Mouse (Mus musculus): ENCODE results near the gene Thra.
A peak's percentile ranks its signal among the peaks of the same experiment; 100 is the strongest.

DNA sequence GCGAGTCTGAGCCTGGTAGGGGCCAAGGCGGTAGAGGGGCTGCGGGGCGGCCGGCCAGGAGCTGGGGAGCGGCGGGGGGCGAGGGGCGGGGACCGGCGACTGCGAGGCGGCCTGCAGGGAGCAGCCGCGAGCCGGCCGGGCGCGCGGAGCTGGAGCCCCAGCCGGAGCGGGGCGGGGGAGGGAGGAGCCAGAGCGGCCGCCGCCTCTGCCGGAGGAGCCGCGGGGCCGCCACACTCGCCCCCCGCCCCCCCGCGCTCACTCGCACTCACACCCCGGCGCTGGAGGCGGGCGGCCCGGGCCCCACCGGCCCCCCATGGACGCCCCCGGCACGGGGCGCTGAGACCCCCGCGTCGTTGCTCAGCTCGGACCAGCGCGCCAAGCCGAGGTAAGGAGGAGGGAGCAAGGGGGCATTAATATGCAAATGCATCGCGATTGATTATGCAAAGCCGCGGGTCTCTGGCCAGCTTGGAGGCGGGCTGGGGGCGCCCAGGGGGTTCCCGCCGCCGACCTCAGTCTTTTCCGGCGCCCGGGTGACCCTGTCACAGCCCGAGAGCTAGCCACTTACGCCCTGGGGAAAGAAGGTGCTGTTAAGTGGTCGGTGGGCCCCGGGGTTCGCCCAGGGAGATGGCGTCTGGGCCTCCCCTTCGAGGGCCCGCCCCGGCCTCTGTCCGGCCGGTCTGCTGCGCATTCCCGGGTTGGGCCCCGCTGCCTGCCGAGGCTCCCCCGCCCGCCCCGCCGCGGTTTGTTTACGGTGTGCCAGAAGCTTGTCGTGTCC lies 1.4 kb downstream of the Thra start:
- peak; percentile 57 for TF ChIP-seq CTCF (IDR thresholded peaks at IDR 0.05; ENCODE audit: low read depth)
- no peak for TF ChIP-seq EP300 (optimal IDR thresholded peaks at IDR 0.05)

Measured in stomach, postnatal 0 days (tissue).